Mouse (Mus musculus): ENCODE measurements at regions not wholly inside any gene's neighbourhood (a gene's known extent, or its start where the extent isn't known, plus 50 kb on each side); places are given as distances from the start of the nearest gene placed in this dataset.
"Not testable (repeated sequence)": the region's sequence is repeated elsewhere in the genome, so short reads cannot be mapped to it uniquely, and the experiment has no call there.

DNA sequence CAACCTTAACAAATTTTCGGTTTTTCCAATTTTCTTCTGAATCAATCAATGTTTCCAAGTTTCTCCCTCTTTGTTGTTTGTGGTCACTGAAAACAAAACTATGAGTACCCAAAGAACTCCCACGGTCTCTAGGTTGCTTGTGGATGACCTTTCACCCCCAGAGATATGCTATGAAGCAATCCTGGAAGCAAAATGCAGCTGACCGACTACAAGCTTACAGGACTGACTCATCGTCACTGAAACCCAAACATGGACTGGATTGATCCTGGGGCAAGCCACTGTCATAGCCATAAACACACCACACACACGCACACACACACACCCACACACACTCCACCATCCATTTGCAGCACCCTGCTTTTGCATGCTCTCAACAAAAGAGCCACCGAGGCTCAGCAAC is 134.7 kb upstream of the Fam3c start:
- Histone ChIP-seq H3K4me2 (ENCODE audit: low read length) (no peak overlapping the region), H3K9ac (ENCODE audit: low read length) (no peak overlapping the region), H3K27me3 (replicated peaks; ENCODE audit: control insufficient read depth, insufficient read depth, low read length) (no peaks in the 10 kb centered on the region), H3K36me3 (ENCODE audit: control insufficient read depth, insufficient read depth, low read length) (no peaks in the 10 kb centered on the region), H3K27ac (ENCODE audit: low read depth) (no peak overlapping the region), H3K4me3 (ENCODE audit: low read depth, low read length) (no peak overlapping the region), H3K4me1 (replicated peaks; ENCODE audit: control insufficient read depth, insufficient read depth, low read length) (no peaks in the 10 kb centered on the region), H3K9me3 (ENCODE audit: control insufficient read depth, low read length) (no peaks in the 10 kb centered on the region)
- ATAC-seq (replicated peaks; ENCODE audit: low FRiP score, low TSS enrichment, low read depth) (no peak), DNase-seq (ENCODE audit: low spot score) (no peak)
- 75% methylated on average over 6 of the region's 6 CpGs for WGBS

DNA sequence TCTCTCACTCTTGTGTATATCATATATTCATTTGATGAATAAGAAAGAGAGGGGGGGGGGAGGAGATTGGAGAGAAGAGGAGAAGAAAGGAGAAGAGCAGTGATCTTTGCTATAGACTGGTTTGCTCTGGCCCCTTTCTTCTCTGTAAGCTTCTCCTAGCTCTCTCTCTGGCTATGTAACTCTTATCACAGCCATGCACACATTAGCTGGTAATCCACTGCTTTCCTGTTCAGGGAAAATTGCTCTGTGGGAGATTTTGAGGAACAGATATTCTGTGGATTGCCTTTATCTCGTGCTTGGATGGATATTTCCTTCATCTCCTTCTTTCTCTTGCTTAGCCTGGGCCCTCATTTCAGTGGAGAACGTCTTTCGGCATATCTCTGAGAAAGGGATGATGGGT is 131.4 kb upstream of the Fam3c start:
- Histone ChIP-seq H3K4me2 (ENCODE audit: low read length) (no peak overlapping the region), H3K36me3 (ENCODE audit: control insufficient read depth, insufficient read depth, low read length) (no peaks in the 10 kb centered on the region), H3K27me3 (replicated peaks; ENCODE audit: control insufficient read depth, insufficient read depth, low read length) (no peaks in the 10 kb centered on the region), H3K9me3 (ENCODE audit: control insufficient read depth, low read length) (no peaks in the 10 kb centered on the region), H3K27ac (ENCODE audit: low read depth) (no peak overlapping the region), H3K9ac (ENCODE audit: low read length) (no peak overlapping the region), H3K4me1 (replicated peaks; ENCODE audit: control insufficient read depth, insufficient read depth, low read length) (no peaks in the 10 kb centered on the region), H3K4me3 (ENCODE audit: low read depth, low read length) (no peak overlapping the region)
- WGBS = 80% methylated on average over 3 of the region's 3 CpGs
- DNase-seq (ENCODE audit: low spot score) (no peak), ATAC-seq (replicated peaks; ENCODE audit: low FRiP score, low TSS enrichment, low read depth) (no peak)

DNA sequence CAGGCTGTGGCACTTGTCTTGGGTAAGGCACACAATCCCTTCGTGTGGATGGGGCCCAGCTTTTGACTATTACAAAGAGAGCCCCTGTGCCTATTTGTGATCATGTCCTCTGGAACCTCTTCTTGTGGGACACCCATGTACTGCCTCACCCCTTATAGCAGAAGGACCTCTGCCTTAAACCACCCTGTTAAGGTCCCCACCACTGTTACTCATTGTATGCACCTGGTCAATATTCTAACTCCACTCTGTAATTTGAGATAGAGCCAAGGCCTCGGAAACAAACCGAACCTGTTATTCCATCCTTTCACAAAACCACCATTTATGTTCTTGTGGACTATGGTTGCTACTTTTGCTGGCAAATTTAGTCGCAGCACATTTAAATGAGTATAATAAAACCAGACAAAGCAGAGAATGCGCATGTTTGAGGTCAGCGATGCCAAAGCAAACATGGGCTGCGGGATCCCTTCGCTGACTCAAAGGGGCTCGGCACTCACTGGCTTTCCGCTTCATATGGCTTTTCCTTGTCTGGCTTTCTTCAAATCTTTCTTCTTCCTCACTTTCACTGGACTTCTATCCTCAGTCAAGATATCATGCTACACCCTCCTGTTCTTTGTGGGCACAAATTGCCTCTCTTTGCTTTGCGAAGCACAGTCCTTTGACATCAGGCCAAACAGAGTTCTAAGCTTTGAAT is 129.9 kb upstream of the Fam3c start:
- no peaks in the 10 kb centered on the region for H3K36me3 ChIP-seq (ENCODE audit: control insufficient read depth, insufficient read depth, low read length)
- no peak overlapping the region for H3K4me3 ChIP-seq (ENCODE audit: low read depth, low read length)
- ATAC-seq (replicated peaks; ENCODE audit: low FRiP score, low TSS enrichment, low read depth) = no peak
- 66% methylated on average over 11 of the region's 11 CpGs for WGBS
- H3K4me2 ChIP-seq (ENCODE audit: low read length) = no peak overlapping the region
- no peak overlapping the region for H3K27ac ChIP-seq (ENCODE audit: low read depth)
- no peaks in the 10 kb centered on the region for H3K4me1 ChIP-seq (replicated peaks; ENCODE audit: control insufficient read depth, insufficient read depth, low read length)
- H3K27me3 ChIP-seq (replicated peaks; ENCODE audit: control insufficient read depth, insufficient read depth, low read length) = no peaks in the 10 kb centered on the region
- no peak overlapping the region for H3K9ac ChIP-seq (ENCODE audit: low read length)
- no peaks in the 10 kb centered on the region for H3K9me3 ChIP-seq (ENCODE audit: control insufficient read depth, low read length)
- DNase-seq (ENCODE audit: low spot score) = no peak

DNA sequence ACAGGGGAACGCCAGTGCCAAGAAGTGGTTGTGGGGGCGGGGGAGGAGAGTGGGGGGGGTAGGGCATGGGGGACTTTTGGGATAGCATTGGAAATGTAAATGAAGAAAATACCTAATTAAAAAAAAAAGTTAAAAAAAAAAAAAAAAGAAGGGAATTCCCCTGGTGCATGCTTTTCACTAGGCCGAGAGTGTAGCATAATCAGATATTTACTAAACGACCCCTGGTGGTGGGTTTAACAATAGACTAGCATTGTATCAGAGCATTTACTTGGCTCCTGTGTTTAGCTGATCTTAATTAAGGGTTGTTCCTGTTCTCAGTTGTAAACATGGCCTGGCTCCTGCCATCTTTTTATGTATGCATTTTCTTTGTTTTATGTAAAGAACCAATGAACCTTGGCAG is 126.2 kb upstream of the Fam3c start:
- not testable (repeated sequence) for H3K9ac ChIP-seq (ENCODE audit: low read length); H3K27me3 ChIP-seq (replicated peaks; ENCODE audit: control insufficient read depth, insufficient read depth, low read length); H3K36me3 ChIP-seq (ENCODE audit: control insufficient read depth, insufficient read depth, low read length); H3K4me1 ChIP-seq (replicated peaks; ENCODE audit: control insufficient read depth, insufficient read depth, low read length); H3K4me2 ChIP-seq (ENCODE audit: low read length); H3K4me3 ChIP-seq (ENCODE audit: low read depth, low read length); H3K9me3 ChIP-seq (ENCODE audit: control insufficient read depth, low read length); H3K27ac ChIP-seq (ENCODE audit: low read depth); ATAC-seq (replicated peaks; ENCODE audit: low FRiP score, low TSS enrichment, low read depth); DNase-seq (ENCODE audit: low spot score)
- 86% methylated on average over 4 of the region's 4 CpGs for WGBS

- ATAC-seq (replicated peaks; ENCODE audit: low FRiP score, low TSS enrichment, low read depth) (no peak), DNase-seq (ENCODE audit: low spot score) (no peak)
- 75% methylated on average over 4 of the region's 4 CpGs for WGBS
- no peaks in the 10 kb centered on the region for H3K4me1 ChIP-seq (replicated peaks; ENCODE audit: control insufficient read depth, insufficient read depth, low read length)
- no peaks in the 10 kb centered on the region for H3K9me3 ChIP-seq (ENCODE audit: control insufficient read depth, low read length)
- no peaks in the 10 kb centered on the region for H3K36me3 ChIP-seq (ENCODE audit: control insufficient read depth, insufficient read depth, low read length)
- no peak overlapping the region for H3K9ac ChIP-seq (ENCODE audit: low read length)
- no peaks in the 10 kb centered on the region for H3K27me3 ChIP-seq (replicated peaks; ENCODE audit: control insufficient read depth, insufficient read depth, low read length)
- no peak overlapping the region for H3K4me2 ChIP-seq (ENCODE audit: low read length)
- no peak overlapping the region for H3K27ac ChIP-seq (ENCODE audit: low read depth)
- no peak overlapping the region for H3K4me3 ChIP-seq (ENCODE audit: low read depth, low read length)
Observed at GRCm38 (mm10) chr6:22474604-22475003, 118.6 kb upstream of the Fam3c start.

GRCm38 (mm10) chr6:22474011-22474410 is 118.0 kb upstream of the Fam3c start:
- no peaks in the 10 kb centered on the region for H3K4me1 ChIP-seq (replicated peaks; ENCODE audit: control insufficient read depth, insufficient read depth, low read length)
- ATAC-seq (replicated peaks; ENCODE audit: low FRiP score, low TSS enrichment, low read depth) = no peak
- no peak for DNase-seq (ENCODE audit: low spot score)
- H3K9ac ChIP-seq (ENCODE audit: low read length) = no peak overlapping the region
- WGBS = 76% methylated on average over 2 of the region's 2 CpGs
- no peaks in the 10 kb centered on the region for H3K27me3 ChIP-seq (replicated peaks; ENCODE audit: control insufficient read depth, insufficient read depth, low read length)
- no peak overlapping the region for H3K4me2 ChIP-seq (ENCODE audit: low read length)
- no peaks in the 10 kb centered on the region for H3K36me3 ChIP-seq (ENCODE audit: control insufficient read depth, insufficient read depth, low read length)
- H3K4me3 ChIP-seq (ENCODE audit: low read depth, low read length) = no peak overlapping the region
- H3K9me3 ChIP-seq (ENCODE audit: control insufficient read depth, low read length) = no peaks in the 10 kb centered on the region
- no peak overlapping the region for H3K27ac ChIP-seq (ENCODE audit: low read depth)

GRCm38 (mm10) chr6:22472400-22472799 is 116.4 kb upstream of the Fam3c start:
- H3K27ac ChIP-seq (ENCODE audit: low read depth); DNase-seq (ENCODE audit: low spot score); H3K9me3 ChIP-seq (ENCODE audit: control insufficient read depth, low read length); H3K27me3 ChIP-seq (replicated peaks; ENCODE audit: control insufficient read depth, insufficient read depth, low read length); H3K4me3 ChIP-seq (ENCODE audit: low read depth, low read length); H3K4me1 ChIP-seq (replicated peaks; ENCODE audit: control insufficient read depth, insufficient read depth, low read length); H3K4me2 ChIP-seq (ENCODE audit: low read length); ATAC-seq (replicated peaks; ENCODE audit: low FRiP score, low TSS enrichment, low read depth); H3K36me3 ChIP-seq (ENCODE audit: control insufficient read depth, insufficient read depth, low read length); H3K9ac ChIP-seq (ENCODE audit: low read length): not testable (repeated sequence)
- 84% methylated on average over 5 of the region's 5 CpGs for WGBS

DNA sequence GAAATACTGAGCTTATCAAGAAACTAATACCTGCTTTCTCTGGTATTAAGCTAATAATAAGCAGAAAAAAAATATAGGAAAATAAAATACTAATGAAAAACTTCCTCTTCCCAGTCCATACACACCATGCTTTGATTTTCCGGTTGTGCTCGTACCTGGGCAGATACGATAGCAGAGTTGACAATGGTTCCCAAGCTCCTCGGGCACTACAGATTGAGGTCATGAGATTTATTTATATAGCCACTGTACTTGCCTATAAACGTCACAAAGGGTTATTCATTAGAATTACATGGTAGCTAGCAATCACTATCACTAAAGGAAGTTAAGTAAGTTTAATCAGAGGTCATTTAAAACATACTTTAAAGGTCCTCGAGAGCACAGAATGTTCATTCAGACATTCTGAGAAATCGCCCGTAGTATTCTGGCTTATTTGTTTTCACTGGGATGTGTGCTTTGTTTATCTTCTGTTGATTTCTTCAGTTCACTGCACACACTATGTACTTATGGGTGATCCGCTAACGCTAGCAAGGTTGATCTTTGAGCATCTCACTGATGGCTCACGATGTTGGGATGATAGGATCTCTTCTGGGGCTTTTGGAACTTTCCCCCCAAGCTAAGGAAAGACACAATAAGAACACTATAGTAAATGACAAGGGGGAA is 111.4 kb upstream of the Fam3c start:
- Histone ChIP-seq H3K27ac (ENCODE audit: low read depth) (no peak overlapping the region), H3K27me3 (replicated peaks; ENCODE audit: control insufficient read depth, insufficient read depth, low read length) (no peaks in the 10 kb centered on the region), H3K4me2 (ENCODE audit: low read length) (no peak overlapping the region), H3K9ac (ENCODE audit: low read length) (no peak overlapping the region), H3K9me3 (ENCODE audit: control insufficient read depth, low read length) (no peaks in the 10 kb centered on the region), H3K4me1 (replicated peaks; ENCODE audit: control insufficient read depth, insufficient read depth, low read length) (no peaks in the 10 kb centered on the region), H3K36me3 (ENCODE audit: control insufficient read depth, insufficient read depth, low read length) (no peaks in the 10 kb centered on the region), H3K4me3 (ENCODE audit: low read depth, low read length) (no peak overlapping the region)
- DNase-seq (ENCODE audit: low spot score) (no peak), ATAC-seq (replicated peaks; ENCODE audit: low FRiP score, low TSS enrichment, low read depth) (no peak)
- WGBS = 74% methylated on average over 11 of the region's 11 CpGs

GRCm38 (mm10) chr6:22465926-22466325 is 109.9 kb upstream of the Fam3c start:
- no peak for DNase-seq (ENCODE audit: low spot score)
- Histone ChIP-seq H3K4me1 (replicated peaks; ENCODE audit: control insufficient read depth, insufficient read depth, low read length) (no peaks in the 10 kb centered on the region), H3K27ac (ENCODE audit: low read depth) (no peak overlapping the region), H3K4me2 (ENCODE audit: low read length) (no peak overlapping the region), H3K4me3 (ENCODE audit: low read depth, low read length) (no peak overlapping the region), H3K36me3 (ENCODE audit: control insufficient read depth, insufficient read depth, low read length) (no peaks in the 10 kb centered on the region), H3K27me3 (replicated peaks; ENCODE audit: control insufficient read depth, insufficient read depth, low read length) (no peaks in the 10 kb centered on the region), H3K9me3 (ENCODE audit: control insufficient read depth, low read length) (no peaks in the 10 kb centered on the region), H3K9ac (ENCODE audit: low read length) (no peak overlapping the region)
- WGBS = 83% methylated on average over 1 of the region's 1 CpGs
- no peak for ATAC-seq (replicated peaks; ENCODE audit: low FRiP score, low TSS enrichment, low read depth)

All from intestine, embryonic 14.5 days (tissue).